Mouse (Mus musculus) ES-CJ7 (cell line): ENCODE data around the gene Tas2r123.

ENCODE experiments used
- DNase-seq: peaks from one replicate; pipeline ENCODE4 v3.0.0; 2011; ENCODE audit warnings: low read depth, low spot score

The Tas2r123 gene

GRCm38 (mm10) chr6:132846842-132847241 is at the start of gene Tas2r123:
TSS of gene Tas2r123 (plus strand) at chr6:132847142.
- no peak for DNase-seq

GRCm38 (mm10) chr6:132802518-132802917 is 44.4 kb upstream of the Tas2r123 start, which contains the start of gene Tas2r117:
TSS of gene Tas2r117 (plus strand) at chr6:132802818.
- no peak for DNase-seq

GRCm38 (mm10) chr6:132855138-132855537 is 8.2 kb downstream of the Tas2r123 start, which contains the start of gene Tas2r116:
TSS of gene Tas2r116 (plus strand) at chr6:132855438.
- no peak for DNase-seq

- DNase-seq = no peak
Observed at GRCm38 (mm10) chr6:132867708-132868107, 20.8 kb downstream of the Tas2r123 start, which contains the start of gene Tas2r110. TSS of gene Tas2r110 (plus strand) at chr6:132868008.

DNA sequence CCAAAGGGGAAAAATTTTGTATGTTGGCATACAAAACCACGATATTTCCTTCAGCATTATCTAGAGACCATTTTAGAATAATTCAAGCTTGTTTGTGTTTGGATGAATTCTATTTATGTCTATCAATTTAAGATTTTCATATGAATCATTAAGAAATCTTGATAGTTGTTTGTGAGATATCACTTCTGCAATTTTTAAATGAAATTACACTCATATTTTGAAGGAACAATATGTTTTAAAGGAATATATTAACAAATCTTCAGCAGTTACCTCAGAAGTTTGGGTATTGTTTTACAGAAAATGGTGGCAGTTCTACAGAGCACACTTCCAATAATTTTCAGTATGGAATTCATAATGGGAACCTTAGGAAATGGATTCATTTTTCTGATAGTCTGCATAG is 45.8 kb downstream of the Tas2r123 start, which contains the start of gene Tas2r113:
Tas2r113 (plus strand) TSS at position 301 of the 400 bp plus-strand sequence.
- DNase-seq = no peak
